Mouse (Mus musculus): ENCODE measurements around the gene Gpsm3. TPM values are rescaled to one million over a fixed set of nuclear protein-coding genes. Genes with fewer than 3 reads are reported as not detected.

The Gpsm3 gene
- total RNA-seq, 2 experiments from 2014 or later: 4.7 to 4.8 TPM

- no peak for DNase-seq
- intact Hi-C loops (cut with DNase I): no loop called here
Observed at GRCm38 (mm10) chr17:34599891-34600290, 10.3 kb downstream of the Gpsm3 start.

DNA sequence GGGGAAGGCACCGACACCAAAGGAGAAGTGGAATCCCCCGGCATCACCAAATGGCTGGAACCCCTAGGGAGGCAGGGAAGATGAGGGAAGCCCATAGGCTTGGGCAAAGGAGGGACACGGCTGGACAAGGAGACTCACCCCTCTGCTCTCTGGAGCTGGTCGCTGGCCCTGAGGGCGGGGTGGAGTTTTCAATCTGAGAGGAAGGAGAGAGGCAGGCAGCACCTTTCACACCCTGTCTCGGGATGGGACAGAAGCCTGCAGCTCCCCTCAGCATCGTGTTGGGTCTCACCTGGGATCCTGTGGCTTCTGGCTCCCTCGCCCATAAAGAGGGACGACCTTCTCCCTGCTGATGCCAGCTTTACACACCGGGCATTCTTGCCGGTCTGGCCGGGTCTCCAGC lies 12.2 kb downstream of the Gpsm3 start:
- intact Hi-C loops (cut with DNase I): no loop called here
- DNase-seq: no peak

- intact Hi-C loops (cut with DNase I): no loop called here
Observed at GRCm38 (mm10) chr17:34603375-34604060, 13.9 kb downstream of the Gpsm3 start, which contains the start of gene Rnf5. Gene Rnf5, minus strand, starts transcription at chr17:34603690.

GRCm38 (mm10) chr17:34604061-34604508 lies 14.5 kb downstream of the Gpsm3 start, which contains the start of gene Agpat1:
Gene Agpat1, plus strand, starts transcription at chr17:34604262.
- peak; percentile 96 for DNase-seq
- intact Hi-C loops (cut with DNase I): no loop called here

More at GRCm38 (mm10) chr17:34603375-34604060, 13.9 kb downstream of the Gpsm3 start, which contains the start of gene Rnf5:
- peak; percentile 96 to 98 for DNase-seq

DNA sequence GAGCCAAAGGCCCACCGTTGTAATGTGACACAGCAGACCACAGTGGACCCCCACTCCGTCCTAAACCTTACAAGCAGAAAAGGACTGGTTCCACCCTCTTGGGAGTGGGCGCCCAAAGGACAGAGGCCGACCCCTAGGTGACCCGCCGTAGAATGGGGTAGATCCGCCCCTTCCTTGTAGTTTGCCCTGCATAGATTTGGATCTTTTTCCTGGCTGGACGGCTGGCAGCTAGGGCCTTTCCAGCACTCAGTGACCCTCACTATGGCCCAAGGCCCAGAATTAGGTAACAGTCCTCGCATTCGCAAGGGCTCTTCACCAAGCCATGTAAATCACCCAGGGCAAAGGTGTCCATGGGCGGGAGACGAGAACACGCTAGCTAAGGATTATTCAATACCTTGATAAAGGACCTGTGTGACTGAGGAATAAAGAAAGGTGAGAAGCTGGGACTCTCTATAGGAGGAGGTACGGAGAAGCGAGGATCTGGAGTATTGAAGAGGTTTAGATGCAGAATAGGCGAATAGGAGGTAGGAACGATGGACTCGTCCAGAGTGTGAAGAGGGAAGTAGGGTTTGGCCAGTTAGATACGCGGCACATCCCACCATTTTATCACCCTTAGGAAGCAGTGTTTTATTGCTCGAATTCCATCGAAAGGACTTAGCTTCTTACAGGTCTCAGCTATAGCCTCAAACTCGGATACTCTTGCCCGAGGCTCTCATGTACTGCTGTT lies 15.1 kb downstream of the Gpsm3 start:
- intact Hi-C loops (cut with DNase I): loop anchor here (5.0 kb wide), 1 partner anchor 293 kb away; the partner anchor contains the start of genes C2 and Ehmt2
- DNase-seq: no peak

- DNase-seq: peak; percentile 97 to 98
- intact Hi-C loops (cut with DNase I): loop anchor here (1.0 to 5.0 kb wide), 2 partner anchors 22 to 292 kb away; partner anchors contain the start of genes C2 and Ehmt2
Observed at GRCm38 (mm10) chr17:34605609-34606008, 16.0 kb downstream of the Gpsm3 start.

GRCm38 (mm10) chr17:34606186-34607039 lies 16.8 kb downstream of the Gpsm3 start:
- intact Hi-C loops (cut with DNase I): loop anchor here (1.0 to 5.0 kb wide), 2 partner anchors 21 to 291 kb away; partner anchors contain the start of genes C2 and Ehmt2
- no peak for DNase-seq

GRCm38 (mm10) chr17:34607997-34608396 lies 18.4 kb downstream of the Gpsm3 start:
- intact Hi-C loops (cut with DNase I): loop anchor here (5.0 kb wide), 1 partner anchor 289 kb away; the partner anchor contains the start of genes C2 and Ehmt2
- DNase-seq: no peak

- intact Hi-C loops (cut with DNase I): no loop called here
- DNase-seq: no peak
Observed at GRCm38 (mm10) chr17:34611050-34611449, 21.4 kb downstream of the Gpsm3 start.

DNA sequence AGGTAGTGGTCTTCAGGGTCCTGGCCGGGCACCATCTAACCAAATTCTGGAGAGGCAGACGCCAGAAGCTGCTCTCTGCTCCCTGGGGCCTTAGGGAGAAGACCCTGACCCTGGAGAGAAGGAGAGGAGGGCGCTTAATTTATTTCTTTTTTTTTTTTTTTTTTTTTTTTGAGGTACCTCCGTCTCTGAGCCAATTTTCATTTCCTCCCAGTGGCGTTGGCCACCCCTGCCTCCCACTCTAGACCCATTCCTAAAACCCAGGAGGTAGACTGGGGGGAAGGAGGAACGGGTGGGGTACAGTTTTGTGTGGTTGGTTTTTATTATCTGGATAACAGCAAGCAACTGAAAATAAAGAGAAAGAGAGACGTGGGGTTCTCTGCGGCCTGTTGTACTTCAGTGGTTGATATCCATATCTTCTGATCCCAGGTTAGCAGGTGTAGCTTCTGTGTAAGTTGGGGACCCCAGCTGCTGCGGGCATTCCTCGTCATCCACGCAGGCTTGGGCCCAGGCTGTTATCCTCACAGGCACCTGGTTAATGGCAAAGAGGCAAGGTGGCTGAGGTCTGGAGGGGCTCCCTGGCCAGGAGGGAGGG lies 23.5 kb downstream of the Gpsm3 start:
- no peak for DNase-seq
- intact Hi-C loops (cut with DNase I): no loop called here

DNA sequence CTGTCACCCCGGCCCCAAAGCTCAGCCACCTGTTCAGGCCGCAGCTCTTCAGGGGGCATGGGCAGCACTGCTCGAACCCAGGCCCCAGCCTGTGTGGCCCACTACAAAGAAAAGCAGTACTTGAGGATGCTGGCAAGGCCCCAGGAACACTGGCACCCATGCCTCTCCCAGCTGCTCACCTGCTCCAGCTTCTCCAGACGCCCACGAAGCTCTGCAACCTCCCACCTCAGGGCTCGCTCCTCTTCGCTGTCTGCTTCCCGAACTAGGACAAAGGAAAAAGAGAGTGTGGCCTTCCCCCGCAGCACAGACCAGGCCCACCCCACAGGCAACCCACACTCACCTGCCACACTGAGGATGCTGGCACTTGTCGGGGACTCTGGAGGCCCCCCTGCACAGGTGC lies 24.2 kb downstream of the Gpsm3 start:
- intact Hi-C loops (cut with DNase I): no loop called here
- no peak for DNase-seq

DNA sequence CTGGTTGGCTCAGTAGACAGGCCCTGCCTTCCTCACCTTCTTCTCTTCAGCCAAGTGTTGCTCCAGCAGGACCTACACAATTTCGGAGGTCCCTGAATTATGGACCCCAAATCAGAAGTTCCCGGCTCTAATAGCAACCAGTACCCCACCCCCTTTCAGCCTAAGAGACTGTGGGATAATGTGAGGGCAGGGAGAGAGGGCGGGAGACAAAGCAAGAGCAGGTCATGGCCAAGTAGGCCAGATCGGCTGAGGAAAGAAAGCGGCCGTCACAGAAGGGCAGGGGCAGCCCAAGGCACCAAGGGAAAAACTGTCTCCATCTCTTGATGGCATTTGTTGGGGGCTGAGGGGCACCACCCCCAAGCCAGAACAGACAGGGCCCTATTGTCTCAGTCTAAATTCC lies 26.3 kb downstream of the Gpsm3 start, which contains the start of gene Egfl8:
Gene Egfl8 (minus strand): TSS at position 101 of the 400 bp plus-strand sequence.
- intact Hi-C loops (cut with DNase I): no loop called here
- DNase-seq: no peak

DNA sequence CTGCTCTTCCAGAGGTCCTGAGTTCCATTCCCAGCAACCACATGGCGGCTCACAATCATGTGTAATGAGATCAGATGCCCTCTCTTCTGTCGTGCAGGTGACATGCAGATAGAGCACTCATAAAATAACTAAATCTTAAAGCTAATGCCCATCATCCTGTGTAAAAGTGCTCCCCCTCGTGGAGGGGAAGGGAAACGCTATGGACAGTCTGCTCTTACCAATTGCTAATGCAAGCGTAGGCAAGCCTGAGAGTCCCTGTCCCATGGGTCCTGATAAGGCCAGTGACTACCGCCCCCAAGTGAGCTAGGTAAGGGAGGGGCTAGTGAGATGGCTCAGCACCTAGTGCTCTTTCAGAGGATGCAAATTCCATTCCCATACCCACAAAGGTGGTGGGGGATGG lies 29.4 kb downstream of the Gpsm3 start:
- peak; percentile 76 to 80 for DNase-seq
- intact Hi-C loops (cut with DNase I): loop anchor here (1.0 to 2.0 kb wide), 3 partner anchors 46 to 178 kb away; no protein-coding TSS in a partner anchor

- no peak for DNase-seq
- intact Hi-C loops (cut with DNase I): no loop called here
Observed at GRCm38 (mm10) chr17:34621006-34621405, 31.4 kb downstream of the Gpsm3 start.

GRCm38 (mm10) chr17:34623161-34623560 lies 33.6 kb downstream of the Gpsm3 start:
- DNase-seq: no peak
- intact Hi-C loops (cut with DNase I): no loop called here

- intact Hi-C loops (cut with DNase I): no loop called here
Observed at GRCm38 (mm10) chr17:34624981-34625380, 35.4 kb downstream of the Gpsm3 start.

GRCm38 (mm10) chr17:34626062-34626772 lies 36.6 kb downstream of the Gpsm3 start:
- no peak for DNase-seq
- intact Hi-C loops (cut with DNase I): no loop called here

More at GRCm38 (mm10) chr17:34624981-34625380, 35.4 kb downstream of the Gpsm3 start:
- DNase-seq: no peak

DNA sequence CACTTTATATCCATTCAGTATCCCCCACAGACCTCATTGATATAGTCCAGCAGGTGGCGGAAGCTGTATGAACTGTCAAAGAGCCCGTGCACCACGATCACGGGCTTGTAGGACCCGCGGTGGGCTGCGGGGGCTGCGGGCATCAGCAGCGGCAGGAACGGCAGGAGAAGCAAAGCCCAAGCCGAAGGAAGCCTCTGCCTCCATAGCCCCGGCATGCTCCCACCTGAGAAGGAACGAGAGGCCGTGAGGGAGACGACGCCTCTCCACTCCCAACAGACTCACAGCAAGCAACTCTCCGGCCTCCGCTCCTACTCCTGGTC lies 37.1 kb downstream of the Gpsm3 start:
- no peak for DNase-seq
- intact Hi-C loops (cut with DNase I): loop anchor here (1.0 kb wide), 1 partner anchor 20 kb away; no protein-coding TSS in a partner anchor
